Mouse (Mus musculus): ENCODE measurements around the gene Fgfr2.
A peak's percentile ranks its signal among the peaks of the same experiment; 100 is the strongest.

Gene Fgfr2

DNA sequence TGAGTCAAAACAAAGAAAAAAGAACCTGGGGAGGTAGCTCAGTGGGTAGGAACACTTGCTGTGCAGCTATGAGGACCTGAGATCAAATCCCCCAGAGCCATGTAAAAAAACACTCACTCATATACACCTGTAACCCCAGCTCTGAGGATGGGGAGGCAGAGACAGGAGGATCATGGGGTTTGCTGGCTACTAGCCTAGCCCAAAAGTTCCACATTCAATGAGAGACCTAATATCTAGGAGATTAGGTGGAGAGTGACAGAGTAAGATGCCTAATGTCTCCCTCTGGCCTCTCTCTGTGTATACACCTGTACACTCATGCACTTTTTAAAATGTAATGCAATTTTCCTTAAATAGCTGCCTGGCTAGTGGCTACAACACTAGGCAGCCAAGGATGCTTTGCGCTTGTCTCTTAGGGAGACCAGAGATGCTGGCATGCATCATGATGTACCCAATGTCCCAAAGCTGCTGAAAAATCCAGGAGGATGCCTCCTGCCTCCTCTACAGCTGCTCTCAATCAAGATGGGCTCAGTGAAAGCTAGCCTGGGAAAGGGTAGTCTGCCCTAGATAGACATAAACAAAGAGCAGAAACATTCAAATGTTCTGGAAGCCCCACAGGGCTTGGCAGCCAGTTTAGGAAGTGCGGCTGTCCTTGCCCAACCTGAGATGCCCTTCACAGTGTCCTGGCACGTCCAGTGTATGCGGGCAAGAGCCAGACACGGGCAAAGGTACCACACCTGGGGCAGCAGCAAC is 231.4 kb downstream of the Fgfr2 start:
- TF ChIP-seq GATA4 (IDR thresholded peaks at IDR 0.05; ENCODE audit: insufficient replicate concordance, low read length): no peak

DNA sequence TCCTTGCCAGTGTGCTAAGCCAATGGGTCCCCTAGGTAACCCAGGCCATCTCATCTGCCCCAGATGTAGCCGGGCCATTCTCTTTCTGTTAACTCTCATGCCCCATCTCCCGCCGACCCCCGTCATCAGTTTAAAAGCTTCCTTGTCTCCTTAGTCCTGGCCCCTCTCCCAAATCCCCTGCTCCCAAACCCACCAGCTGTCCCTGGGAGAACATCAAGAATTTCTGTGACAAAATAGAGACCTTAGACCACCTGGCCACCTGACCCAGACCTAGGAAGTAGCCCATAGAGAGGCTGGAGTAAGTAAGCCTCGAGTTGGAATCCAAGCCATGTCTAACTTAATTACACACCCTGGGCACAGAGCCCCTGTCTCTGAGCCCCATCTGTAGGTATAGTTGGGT is 232.9 kb downstream of the Fgfr2 start:
- TF ChIP-seq GATA4 (IDR thresholded peaks at IDR 0.05; ENCODE audit: insufficient replicate concordance, low read length): no peak

DNA sequence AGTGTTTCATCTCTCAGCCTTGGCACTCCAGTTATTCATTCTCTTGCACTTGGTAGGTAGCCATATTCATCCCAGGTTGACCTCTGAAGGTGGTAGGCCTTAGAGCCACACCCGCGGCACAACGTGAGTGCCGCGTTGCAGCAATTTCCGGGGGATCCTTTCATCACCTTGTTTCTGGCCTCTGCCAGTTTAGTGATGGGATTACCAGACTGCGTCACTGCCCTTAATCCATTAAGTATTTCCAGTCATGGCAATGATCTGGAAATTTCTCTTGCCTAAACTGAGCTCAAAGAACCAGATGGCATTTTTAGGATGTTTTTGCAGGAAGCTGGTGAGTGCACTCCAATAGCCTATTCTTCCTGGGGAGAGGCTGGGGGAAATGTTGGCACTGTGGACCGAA is 233.5 kb downstream of the Fgfr2 start:
- TF ChIP-seq GATA4 (IDR thresholded peaks at IDR 0.05; ENCODE audit: insufficient replicate concordance, low read length): no peak

DNA sequence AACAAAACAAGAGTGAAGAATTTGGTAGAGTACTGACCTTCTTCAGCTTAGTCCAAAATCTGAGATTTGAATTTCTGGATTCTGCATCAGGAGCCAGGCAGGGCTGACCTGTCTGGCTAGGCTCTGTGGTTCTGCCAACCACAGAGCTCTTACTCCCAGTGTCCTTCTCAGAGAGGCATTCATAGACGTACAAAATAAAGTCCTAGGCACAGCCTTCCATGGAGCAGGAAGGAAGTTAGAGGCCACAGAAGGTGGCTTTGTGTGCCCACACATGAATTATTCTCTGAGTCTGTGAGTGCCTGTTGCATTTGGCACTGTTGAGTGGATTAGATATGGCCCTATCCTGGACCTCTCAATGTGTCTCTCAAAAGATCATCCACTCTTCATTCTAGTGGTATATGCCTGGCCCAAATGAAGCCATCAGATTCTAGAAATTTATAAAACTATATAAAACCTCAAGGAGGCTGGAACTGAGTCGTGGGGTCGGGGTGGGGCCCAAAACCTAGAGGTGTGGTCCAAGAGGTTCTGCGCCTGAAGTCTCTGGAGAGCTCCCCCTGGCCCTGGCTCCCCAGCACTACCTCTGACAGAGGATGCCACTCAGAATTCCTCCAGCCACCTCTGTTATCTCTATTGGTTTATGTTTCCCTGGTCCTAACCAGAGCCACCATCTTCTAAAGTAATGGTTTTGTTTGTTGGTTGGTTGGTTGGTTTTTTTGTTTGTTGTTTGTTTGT is 234.5 kb downstream of the Fgfr2 start:
- no peak for TF ChIP-seq GATA4 (IDR thresholded peaks at IDR 0.05; ENCODE audit: insufficient replicate concordance, low read length)

DNA sequence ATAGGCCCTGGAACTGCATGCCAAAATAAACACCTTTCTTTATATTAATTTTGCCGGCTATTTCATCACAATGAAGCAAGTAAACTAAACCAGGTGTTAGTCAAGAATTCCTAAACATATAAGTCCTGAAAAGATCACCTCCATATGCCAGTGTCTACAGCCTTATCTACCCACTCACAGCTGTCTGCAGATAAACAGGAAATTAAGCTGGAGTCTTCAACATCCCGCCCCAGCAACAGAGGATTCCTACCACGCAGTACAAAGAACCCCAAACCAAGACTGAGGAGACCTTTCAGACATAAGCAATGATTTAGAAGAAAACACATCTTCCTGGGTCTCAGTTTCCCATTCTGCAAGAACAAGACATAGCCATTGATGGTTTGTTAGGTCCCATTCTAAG is 235.1 kb downstream of the Fgfr2 start:
- TF ChIP-seq GATA4 (IDR thresholded peaks at IDR 0.05; ENCODE audit: insufficient replicate concordance, low read length): no peak

DNA sequence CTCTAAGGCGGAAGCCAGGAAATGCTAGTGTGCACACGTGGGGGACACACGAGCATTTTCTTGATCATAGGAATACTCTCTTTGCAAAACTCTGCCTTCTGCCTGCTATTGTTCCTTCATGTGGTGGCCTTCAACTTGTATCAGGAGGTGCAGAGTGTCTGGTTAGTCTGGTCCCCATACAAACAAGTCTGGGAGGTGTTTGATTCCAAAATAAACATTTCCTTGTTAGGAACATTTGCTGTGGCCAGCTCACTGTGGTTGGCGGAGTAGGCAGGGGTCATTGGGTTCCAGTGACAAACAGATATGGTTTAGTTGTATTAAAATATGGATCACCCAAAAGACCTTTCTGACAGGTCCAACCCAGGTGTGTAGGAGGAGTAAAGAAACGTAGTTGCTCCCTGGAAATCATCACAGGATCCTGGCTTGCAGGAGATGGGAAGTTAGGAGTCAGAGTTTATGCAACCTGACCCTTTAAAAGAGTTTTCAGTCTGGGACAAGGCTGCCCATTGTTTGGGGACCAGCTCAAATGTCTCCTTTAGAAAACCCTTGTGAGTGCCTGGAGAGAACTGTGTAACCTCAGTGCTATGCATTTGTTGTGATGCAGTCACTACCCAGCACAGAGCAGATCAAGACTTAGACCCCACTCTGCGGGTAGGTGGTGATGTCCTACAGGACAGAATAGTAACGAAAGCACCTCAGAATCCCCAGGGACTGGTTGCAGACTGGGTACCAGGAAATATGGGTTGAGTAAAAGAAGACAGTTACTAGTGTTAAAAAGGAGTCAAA is 235.9 kb downstream of the Fgfr2 start:
- no peak for TF ChIP-seq GATA4 (IDR thresholded peaks at IDR 0.05; ENCODE audit: insufficient replicate concordance, low read length)

DNA sequence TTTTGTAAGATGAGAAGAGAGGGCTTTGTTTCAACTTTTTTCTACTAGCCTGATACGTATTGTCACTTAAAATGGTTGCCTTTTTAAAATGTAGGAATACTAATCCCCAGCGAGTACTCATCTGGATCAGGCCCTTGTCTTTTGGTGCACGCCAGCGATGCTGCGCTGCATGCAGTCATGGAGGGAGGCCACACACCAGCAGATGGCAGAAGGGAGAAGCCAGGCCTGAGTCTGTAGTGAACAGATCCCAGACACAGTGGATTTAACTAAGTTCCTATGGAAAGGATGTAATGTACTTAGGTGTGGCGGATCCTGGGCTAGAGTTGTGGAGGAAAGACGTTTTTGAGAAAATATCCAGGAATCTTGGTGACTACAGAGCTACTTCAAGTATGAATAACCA is 239.1 kb downstream of the Fgfr2 start:
- TF ChIP-seq GATA4 (IDR thresholded peaks at IDR 0.05; ENCODE audit: insufficient replicate concordance, low read length): no peak

DNA sequence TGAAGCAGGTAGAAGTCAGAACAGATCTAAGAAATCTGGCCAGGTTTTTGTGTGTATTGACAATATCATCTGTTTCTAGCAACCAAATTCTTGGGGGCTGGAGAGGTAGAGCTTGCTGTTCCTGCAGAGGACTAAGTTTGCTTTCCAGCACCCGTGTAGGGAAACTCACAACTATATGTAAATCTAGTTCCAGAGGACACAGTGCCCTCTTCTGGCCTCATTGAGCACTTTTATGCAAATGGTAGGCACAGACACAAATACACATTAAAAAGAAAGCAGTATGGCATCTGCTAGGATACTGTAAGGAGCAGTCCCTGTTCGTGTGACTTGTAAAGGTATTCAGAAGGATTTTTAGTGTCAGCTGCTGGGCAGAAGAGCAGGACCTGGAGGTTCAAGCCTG is 240.8 kb downstream of the Fgfr2 start:
- no peak for TF ChIP-seq GATA4 (IDR thresholded peaks at IDR 0.05; ENCODE audit: insufficient replicate concordance, low read length)

DNA sequence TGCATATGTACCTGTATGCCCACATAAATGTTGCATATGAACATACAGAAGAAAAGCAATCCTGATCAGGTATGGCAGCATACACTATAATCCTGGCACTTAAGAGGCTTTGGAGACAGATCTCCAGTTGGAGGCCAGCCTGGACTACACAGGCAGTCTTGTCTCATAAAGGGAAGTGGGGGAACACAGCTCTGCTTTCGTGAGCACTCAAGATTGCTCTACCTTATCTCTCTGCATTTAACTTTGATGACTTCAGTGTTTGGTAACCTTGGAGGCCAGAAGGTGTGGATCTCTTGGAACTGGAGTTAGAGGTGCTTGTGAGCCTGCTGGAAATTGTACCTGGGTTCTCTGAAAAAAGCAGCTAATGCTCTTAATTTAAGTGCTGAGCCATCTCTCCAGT is 242.9 kb downstream of the Fgfr2 start:
- no peak for TF ChIP-seq GATA4 (IDR thresholded peaks at IDR 0.05; ENCODE audit: insufficient replicate concordance, low read length)

DNA sequence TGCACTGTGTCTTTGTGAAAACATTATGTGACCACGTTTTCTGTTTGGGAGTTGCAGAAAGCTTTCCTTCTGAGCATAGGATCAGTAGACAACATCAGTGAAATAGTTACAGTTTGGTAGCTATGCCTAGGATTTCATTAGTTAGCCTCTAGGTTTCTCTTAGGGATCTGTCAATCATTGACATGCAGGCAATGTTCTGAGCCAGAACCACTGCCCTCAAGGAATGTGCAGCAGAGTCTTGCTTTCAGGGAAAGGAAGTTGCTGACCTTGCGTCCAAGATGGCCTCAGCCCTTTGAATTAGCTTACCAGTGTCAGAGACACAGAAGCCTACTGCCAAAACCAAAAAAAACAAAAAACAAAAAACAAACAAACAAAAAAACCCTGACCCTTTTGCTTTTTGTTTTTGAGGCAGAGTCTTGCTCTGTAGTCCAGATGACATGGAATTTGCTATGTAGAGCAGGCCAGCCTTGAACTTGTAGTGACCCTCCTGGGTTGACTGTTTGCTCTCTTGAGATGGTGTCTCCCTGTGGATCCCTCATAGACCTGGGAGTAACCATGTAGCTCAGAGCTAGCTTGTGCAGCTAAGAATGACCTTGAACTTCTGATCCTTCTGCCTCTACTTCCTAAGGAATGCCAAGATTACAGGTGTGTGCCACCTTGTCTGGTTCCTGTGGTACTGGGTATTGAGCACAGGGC is 247.6 kb downstream of the Fgfr2 start:
- TF ChIP-seq GATA4 (IDR thresholded peaks at IDR 0.05; ENCODE audit: insufficient replicate concordance, low read length): no peak

DNA sequence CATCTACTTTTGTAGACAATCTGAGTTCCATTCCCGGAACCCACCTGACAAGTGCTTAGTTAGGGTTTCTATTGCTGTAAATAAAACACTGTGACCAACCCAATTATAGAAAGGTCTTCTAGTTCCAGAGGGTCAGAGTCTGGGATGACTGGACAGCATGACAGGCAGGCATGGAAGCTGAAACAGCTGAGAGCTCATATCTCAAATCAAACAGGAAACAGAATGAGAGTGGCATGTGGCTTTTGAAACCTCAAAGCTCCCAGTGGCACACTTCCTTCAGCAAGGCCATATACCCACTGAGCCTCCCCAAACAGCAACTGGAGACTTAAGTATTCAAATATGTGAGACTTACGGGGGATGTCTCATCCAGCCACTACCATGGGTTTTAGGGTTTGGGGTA is 250.1 kb downstream of the Fgfr2 start:
- no peak for TF ChIP-seq GATA4 (IDR thresholded peaks at IDR 0.05; ENCODE audit: insufficient replicate concordance, low read length)

DNA sequence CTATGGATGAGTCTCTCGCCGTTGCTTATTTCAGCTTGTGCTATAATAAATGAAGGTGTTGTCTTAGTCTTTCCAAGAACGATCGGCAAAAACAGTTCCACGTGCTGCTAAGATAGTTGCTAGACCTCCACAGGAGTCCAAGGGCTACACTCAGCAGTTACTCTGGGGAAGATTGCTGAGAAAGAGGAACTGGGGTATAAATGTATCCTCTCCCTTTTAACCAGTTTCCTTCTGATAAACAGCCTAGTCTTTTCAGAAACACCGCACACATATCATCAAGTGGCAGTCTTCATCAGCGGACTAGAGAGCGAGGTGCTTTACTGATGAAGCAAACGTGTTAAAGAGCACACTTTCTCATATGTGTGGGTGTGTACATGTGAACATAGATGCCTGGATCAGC is 256.8 kb downstream of the Fgfr2 start:
- TF ChIP-seq GATA4 (IDR thresholded peaks at IDR 0.05; ENCODE audit: insufficient replicate concordance, low read length): no peak

DNA sequence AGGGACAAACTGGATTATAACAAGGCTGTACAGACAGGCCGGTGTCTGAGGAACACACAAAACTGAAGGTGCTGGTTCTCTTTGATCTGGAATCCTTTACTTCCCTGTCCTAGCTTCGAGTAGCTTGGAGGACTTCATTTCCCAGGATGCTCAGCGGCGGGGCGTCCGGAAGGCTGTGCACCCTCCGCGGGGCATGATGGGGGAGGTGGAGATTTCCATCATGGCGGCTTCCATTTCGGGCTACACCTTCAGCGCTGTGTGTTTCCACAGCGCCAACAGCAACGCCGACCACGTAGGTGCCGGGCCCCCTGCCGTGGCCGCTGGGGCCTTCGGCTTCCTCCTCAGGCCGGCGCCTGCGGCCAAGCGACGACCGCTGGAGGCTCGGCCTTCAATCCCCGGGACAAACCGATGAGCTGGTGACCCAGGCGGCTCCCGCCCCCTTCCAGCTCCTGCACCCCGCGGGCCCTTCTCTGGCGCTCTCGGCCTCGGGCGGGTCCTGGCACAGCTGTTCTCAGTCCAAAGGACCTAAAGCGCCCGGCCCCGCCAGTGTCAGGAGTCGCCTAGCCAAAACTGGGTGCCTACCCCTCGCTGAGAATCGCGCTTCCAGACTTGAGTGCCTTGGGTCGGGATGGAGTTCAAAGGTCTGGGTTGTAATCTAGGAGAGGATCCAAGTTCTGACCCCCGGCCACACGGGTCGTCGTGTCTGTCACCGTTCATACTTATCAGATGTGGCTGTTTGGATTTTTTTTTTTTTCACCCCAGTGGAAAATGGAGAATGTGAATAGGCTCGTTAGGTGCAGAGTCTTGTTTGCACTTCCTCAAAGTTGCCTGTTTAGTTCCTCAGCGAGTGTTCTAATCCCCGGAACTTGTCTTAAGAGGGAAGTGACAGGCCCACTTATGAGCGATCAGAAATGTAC is 263.9 kb downstream of the Fgfr2 start, which contains the start of gene Abraxas2:
Gene Abraxas2 (plus strand): TSS at position 184 of the 917 bp plus-strand sequence.
- TF ChIP-seq GATA4 (IDR thresholded peaks at IDR 0.05; ENCODE audit: insufficient replicate concordance, low read length): peak; percentile 26; the same call in 1 of the 2 replicates

DNA sequence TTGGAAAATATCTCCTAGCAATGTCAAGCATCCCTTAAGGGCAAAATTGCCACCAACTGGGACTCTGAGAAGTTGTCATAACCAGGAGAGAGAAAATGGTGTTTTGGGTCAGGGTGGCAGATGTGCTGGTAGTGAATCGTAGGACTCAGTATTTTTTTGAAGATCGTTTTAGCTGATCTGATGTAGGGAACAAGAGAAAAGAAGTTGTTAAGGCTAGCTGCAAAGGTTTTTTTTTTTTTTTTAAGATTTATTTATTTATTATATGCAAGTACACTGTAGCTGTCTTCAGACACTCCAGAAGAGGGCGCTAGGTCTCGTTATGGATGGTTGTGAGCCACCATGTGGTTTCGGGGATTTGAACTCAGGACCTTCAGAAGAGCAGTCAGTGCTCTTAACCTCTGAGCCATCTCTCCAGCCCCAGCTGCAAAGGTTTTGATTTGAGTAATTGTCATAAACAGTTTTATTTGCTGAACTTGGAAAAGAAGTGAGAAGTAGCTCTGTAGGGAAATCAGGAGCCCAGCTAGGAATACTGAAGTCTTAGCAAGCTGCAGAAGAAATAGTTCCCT is 265.0 kb downstream of the Fgfr2 start:
- TF ChIP-seq GATA4 (IDR thresholded peaks at IDR 0.05; ENCODE audit: insufficient replicate concordance, low read length): no peak
